Mouse (Mus musculus): ENCODE data around the gene 4932415D10Rik. TPM values are rescaled to one million over a fixed set of nuclear protein-coding genes. Genes with fewer than 3 reads are reported as not detected.

4932415D10Rik gene
- polyA plus RNA-seq (2014; fragmentation: Illumina TruSeq; extraction: RNeasy Lipid Tissue Mini Kit (QIAGEN cat#74804); ENCODE audit: low read depth, low replicate concordance): 1.9 TPM

DNA sequence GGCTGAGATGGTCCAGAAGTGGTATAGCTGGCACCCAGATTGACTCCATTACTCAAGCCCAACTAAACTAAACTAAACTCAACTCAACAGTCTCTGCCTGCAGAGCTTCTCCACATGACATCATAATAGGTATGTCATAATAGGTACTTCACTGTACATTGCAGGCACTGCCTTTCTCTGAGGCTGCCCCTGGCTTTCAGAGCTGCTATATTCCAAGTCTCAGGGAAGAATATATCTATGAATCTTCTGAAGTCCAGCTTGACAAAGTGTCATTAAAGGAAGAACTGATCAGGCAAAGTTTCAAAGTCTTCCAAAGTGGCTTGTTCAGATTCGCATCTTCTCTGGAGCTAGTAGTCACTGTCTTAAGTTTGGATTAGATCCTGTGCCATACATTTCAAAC, at the start of gene 4932415D10Rik:
TSS of gene 4932415D10Rik (minus strand) at position 101 of the 400 bp plus-strand sequence.

GRCm38 (mm10) chr10:82354083-82355010, 38.0 kb upstream of the 4932415D10Rik start, which contains the start of gene Gm4924:
Gene Gm4924 (plus strand): TSS chr10:82354255.

DNA sequence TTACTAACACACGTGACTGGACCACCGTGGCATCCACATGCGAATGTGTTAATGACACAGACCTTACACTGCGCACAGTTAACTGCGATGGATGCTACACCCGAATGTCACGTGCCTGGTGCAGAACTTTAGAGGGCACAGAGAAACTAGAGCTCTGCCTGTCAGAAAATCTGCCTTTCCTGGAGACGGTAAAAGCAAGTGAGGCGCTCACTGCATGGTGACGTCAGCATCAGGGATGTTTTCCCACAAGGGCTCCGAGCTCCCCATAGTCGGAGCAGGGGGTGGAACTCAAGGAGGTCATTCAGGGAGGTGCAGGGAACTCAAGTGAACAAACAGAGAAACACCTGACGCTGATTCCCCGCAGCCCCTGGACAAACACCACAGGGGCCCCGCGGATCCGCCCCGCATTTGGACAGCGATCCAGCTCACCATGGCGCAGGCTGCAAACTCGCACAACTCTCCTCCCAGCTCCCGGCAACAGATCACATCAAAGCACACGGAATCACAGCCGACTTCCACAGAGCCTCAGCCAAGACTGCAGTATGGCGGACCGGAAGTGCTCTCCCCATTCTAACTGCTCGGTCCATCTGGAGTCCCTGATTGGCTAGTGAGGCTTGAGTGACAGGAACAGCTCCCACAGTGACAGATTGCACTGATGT, 75.5 kb downstream of the 4932415D10Rik start, which contains the start of gene Zfp938:
TSS of gene Zfp938 (minus strand) at position 539 of the 659 bp plus-strand sequence.

Other genes with a start within 250 kb of the 4932415D10Rik start
- gene BC024063, start 233.2 kb downstream of the 4932415D10Rik start, polyA plus RNA-seq (2014; fragmentation: Illumina TruSeq; extraction: RNeasy Lipid Tissue Mini Kit (QIAGEN cat#74804); ENCODE audit: low read depth, low replicate concordance): 2.3 TPM
- 3.6 TPM for gene AU041133, start 188.6 kb downstream of the 4932415D10Rik start, polyA plus RNA-seq (2014; fragmentation: Illumina TruSeq; extraction: RNeasy Lipid Tissue Mini Kit (QIAGEN cat#74804); ENCODE audit: low read depth, low replicate concordance)
- 8.3 TPM for gene Zfp938, start 75.3 kb downstream of the 4932415D10Rik start, polyA plus RNA-seq (2014; fragmentation: Illumina TruSeq; extraction: RNeasy Lipid Tissue Mini Kit (QIAGEN cat#74804); ENCODE audit: low read depth, low replicate concordance)
- 5.5 TPM for gene Gm4924, start 37.7 kb upstream of the 4932415D10Rik start, polyA plus RNA-seq (2014; fragmentation: Illumina TruSeq; extraction: RNeasy Lipid Tissue Mini Kit (QIAGEN cat#74804); ENCODE audit: low read depth, low replicate concordance)
- not detected for gene Gm1553, start 176.0 kb upstream of the 4932415D10Rik start, polyA plus RNA-seq (2014; fragmentation: Illumina TruSeq; extraction: RNeasy Lipid Tissue Mini Kit (QIAGEN cat#74804); ENCODE audit: low read depth, low replicate concordance)

All from adipose tissue, adult 10 weeks (tissue).